Mouse (Mus musculus) midbrain, postnatal 0 days (tissue): ENCODE data around the gene Evi5. TPM values are rescaled to one million over a fixed set of nuclear protein-coding genes. Genes with fewer than 3 reads are reported as not detected.
A peak's percentile ranks its signal among the peaks of the same experiment; 100 is the strongest.

Source experiments
- ATAC-seq: fragments of 200-750 bp; cut with Nextera tagmentation; 2 replicates; pipeline ENCODE4 v1.8.0; 2017; ENCODE audit warnings: moderate number of reproducible peaks, mild to moderate bottlenecking, moderate TSS enrichment, moderate library complexity; ENCODE audit not compliant: low FRiP score
- DNase-seq: peaks from one replicate; pipeline ENCODE4 v3.0.0-alpha.2; 2015; ENCODE audit warnings: low spot score
- H3K27ac ChIP-seq: fragments of 300-500 bp; sonication (generic); 2 replicates; pipeline ENCODE4 v1.5.1; 2014; ENCODE audit warnings: low read depth, mild to moderate bottlenecking, low read length, mixed read lengths
- H3K27me3 ChIP-seq: fragments of 300-500 bp; sonication (generic); 2 replicates; pipeline ENCODE4 v1.6.1; 2014; ENCODE audit warnings: low read length, control low read depth, mixed read lengths; ENCODE audit not compliant: insufficient read depth
- H3K36me3 ChIP-seq: fragments of 300-500 bp; sonication (generic); 2 replicates; pipeline ENCODE4 v1.6.1; 2014; ENCODE audit warnings: low read length, control low read depth, mixed read lengths; ENCODE audit not compliant: insufficient read depth
- H3K4me1 ChIP-seq: fragments of 300-500 bp; sonication (generic); 2 replicates; pipeline ENCODE4 v1.6.1; 2014; ENCODE audit warnings: mild to moderate bottlenecking, control low read depth, antibody characterized with exemption, low read length, mixed read lengths; ENCODE audit not compliant: insufficient read depth
- H3K4me2 ChIP-seq: fragments of 300-500 bp; sonication (generic); 2 replicates; pipeline ENCODE4 v1.6.1; 2014; ENCODE audit warnings: low read depth, mild to moderate bottlenecking, low read length, mixed read lengths; ENCODE audit not compliant: poor library complexity, severe bottlenecking
- H3K4me3 ChIP-seq: fragments of 300-500 bp; sonication (generic); 2 replicates; pipeline ENCODE4 v1.5.1; 2014; ENCODE audit warnings: low read depth, mild to moderate bottlenecking, low read length, moderate library complexity
- H3K9ac ChIP-seq: fragments of 300-500 bp; sonication (generic); replicated peaks from 2 replicates; pipeline ENCODE4 v1.6.1; 2014; ENCODE audit warnings: mild to moderate bottlenecking, low read length, moderate library complexity, mixed read lengths; ENCODE audit not compliant: poor library complexity, severe bottlenecking
- H3K9me3 ChIP-seq: fragments of 300-500 bp; sonication (generic); 2 replicates; pipeline ENCODE4 v1.6.1; 2016; ENCODE audit warnings: low read length, control low read depth
- CTCF ChIP-seq: IDR thresholded peaks from 2 replicates; pipeline ENCODE4 v1.5.1; 2016; ENCODE audit warnings: antibody characterized with exemption, mild to moderate bottlenecking
- WGBS: fragments of 180-500 bp; shearing (Covaris S2); extraction: QIAGEN DNeasy Blood & Tissue Kit; methylation state at CpG from one replicate; pipeline ENCODE4 v1.1.7; 2014; 5-methylcytosine and 5-hydroxymethylcytosine counted together
- polyA plus RNA-seq: library from polyadenylated mRNA; unstranded; fragments of >200 nt; fragmentation: Nextera tagmentation; extraction: Ambion mirVana; gene quantifications from 2 replicates; pipeline ENCODE4 v1.2.1, GENCODE M21; 2015
- total RNA-seq: library from RNA; depleted of rRNA; stranded (reverse); fragments of >200 nt; gene quantifications from 2 replicates; pipeline ENCODE4 v1.2.3, GENCODE M21; 2014

Evi5 gene
- total and polyA plus RNA-seq, 2 experiments from 2014 or later = 47.1 to 55.0 TPM

DNA sequence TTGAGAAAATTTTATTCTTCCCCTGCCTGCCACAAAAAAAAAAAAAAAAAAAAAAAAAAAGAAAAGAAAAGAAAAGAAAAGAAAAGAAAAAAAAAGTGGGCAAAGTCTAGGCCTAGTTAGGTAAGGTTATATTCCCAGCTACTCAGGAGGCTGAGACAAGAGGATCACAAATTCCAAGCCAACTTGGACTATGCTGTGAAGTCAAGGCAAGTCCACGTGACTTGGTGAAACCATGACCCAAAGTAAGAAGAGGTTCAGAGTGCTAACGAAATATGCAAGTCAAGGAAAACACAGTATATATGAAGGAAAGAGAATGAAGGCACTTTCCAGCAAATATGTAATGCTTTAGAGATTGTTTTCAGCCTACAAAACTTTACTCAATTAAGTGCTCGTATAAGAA lies 82.4 kb downstream of the Evi5 start:
- H3K4me2 ChIP-seq = no peak overlapping the region
- ATAC-seq (no peak), DNase-seq (no peak)
- peaks cover 8% of the 10 kb centered on the region; the same call in 1 of the 2 replicates for H3K36me3 ChIP-seq
- no peak overlapping the region for H3K4me3 ChIP-seq
- H3K9ac ChIP-seq = no peak overlapping the region
- TF ChIP-seq CTCF = no peak
- 94% methylated on average over 3 of the region's 3 CpGs for WGBS
- no peaks in the 10 kb centered on the region for H3K27me3 ChIP-seq
- no peaks in the 10 kb centered on the region for H3K9me3 ChIP-seq
- H3K27ac ChIP-seq = no peak overlapping the region
- no peaks in the 10 kb centered on the region for H3K4me1 ChIP-seq

DNA sequence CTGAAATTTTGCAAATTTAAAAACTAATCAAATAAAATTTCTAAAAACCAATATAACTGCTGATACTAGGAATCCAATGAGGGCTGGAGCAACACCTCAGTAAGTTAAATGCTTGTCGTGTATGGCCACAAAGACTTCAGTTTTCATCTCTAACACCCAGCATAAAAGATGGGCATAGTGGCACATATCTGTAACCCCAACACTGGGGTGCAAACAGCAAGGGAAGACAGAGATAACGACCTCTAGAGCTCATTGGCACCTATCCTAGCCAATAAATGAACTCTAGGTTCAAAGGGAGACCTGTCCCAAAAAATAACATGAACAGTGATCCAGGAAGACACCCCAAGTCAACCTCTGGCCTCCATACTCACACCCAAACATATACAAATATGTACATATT lies 82.9 kb downstream of the Evi5 start:
- H3K9me3 ChIP-seq = no peaks in the 10 kb centered on the region
- DNase-seq = no peak
- H3K27me3 ChIP-seq = no peaks in the 10 kb centered on the region
- H3K27ac ChIP-seq = no peak overlapping the region
- H3K4me2 ChIP-seq = no peak overlapping the region
- H3K9ac ChIP-seq = no peak overlapping the region
- 95% methylated on average over 2 of the region's 2 CpGs for WGBS
- peaks cover 8% of the 10 kb centered on the region; the same call in 1 of the 2 replicates for H3K36me3 ChIP-seq
- H3K4me1 ChIP-seq = no peaks in the 10 kb centered on the region
- no peak for ATAC-seq
- TF ChIP-seq CTCF = no peak
- H3K4me3 ChIP-seq = no peak overlapping the region

DNA sequence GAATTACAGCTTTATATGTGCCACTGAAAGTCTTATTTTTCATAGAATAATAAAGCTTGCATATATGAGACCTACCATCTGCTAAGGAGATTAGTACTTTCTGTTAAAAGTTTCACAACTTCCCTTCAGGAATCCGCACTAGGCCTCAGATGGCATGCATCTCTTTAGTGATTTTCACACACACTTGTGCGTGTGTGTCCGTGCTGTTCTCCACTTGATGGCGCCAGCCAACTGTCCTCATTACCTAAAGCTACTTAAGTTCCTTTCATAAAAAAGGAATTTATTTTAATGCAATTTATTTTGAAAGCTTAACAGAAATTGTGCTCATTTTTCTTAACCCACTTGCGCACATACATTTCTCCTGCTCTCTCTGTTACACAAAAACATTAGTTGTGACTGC lies 85.4 kb downstream of the Evi5 start:
- DNase-seq = peak; percentile 22
- no peaks in the 10 kb centered on the region for H3K4me1 ChIP-seq
- H3K4me2 ChIP-seq = no peak overlapping the region
- no peak for ATAC-seq
- no peaks in the 10 kb centered on the region for H3K27me3 ChIP-seq
- 63% methylated on average over 5 of the region's 5 CpGs for WGBS
- H3K9ac ChIP-seq = no peak overlapping the region
- peaks cover 2% of the 10 kb centered on the region; the same call in 1 of the 2 replicates for H3K36me3 ChIP-seq
- no peak overlapping the region for H3K4me3 ChIP-seq
- no peak overlapping the region for H3K27ac ChIP-seq
- peak; percentile 68 for TF ChIP-seq CTCF
- H3K9me3 ChIP-seq = no peaks in the 10 kb centered on the region

DNA sequence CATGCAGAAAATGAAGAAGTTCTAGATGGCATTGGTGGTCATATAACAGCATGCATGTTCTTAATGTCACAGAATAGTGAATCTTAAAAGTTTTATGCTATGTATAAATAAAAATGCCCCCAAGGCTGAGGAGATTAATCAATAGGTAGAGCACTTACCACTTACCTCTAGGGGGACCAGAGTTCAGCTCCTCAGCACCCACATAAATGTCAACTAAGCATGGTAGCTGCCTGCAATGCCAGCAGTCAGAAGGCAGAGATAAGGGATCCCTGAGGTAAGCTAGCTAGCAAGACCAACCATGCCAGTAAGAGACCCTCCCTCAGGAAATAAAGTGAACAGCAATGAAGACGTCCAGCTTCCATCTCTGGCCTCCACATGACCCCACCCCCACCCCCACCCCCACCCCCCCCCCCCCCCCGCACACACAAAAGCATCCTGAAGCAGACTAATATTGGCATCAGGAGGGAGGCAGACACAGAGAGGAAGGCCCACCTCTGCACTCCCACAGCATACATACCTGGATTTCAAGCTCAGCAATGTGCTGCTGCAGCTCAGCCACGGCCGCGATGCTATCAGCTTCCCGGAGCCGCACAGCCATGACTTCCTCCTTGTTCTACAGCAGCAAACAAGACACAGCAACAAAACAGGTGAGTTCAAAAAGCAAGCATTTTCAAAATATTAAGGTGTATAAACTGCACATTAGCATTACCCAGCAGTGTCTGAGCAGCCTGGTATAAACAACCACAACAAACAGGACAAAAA lies 87.0 kb downstream of the Evi5 start:
- no peak overlapping the region for H3K4me3 ChIP-seq
- H3K9ac ChIP-seq = no peak overlapping the region
- H3K9me3 ChIP-seq = no peaks in the 10 kb centered on the region
- 83% methylated on average over 7 of the region's 7 CpGs for WGBS
- no peaks in the 10 kb centered on the region for H3K27me3 ChIP-seq
- ATAC-seq (no peak), DNase-seq (no peak)
- peaks cover 2% of the 10 kb centered on the region; the same call in 1 of the 2 replicates for H3K36me3 ChIP-seq
- TF ChIP-seq CTCF = no peak
- H3K4me2 ChIP-seq = no peak overlapping the region
- H3K4me1 ChIP-seq = no peaks in the 10 kb centered on the region
- H3K27ac ChIP-seq = no peak overlapping the region

DNA sequence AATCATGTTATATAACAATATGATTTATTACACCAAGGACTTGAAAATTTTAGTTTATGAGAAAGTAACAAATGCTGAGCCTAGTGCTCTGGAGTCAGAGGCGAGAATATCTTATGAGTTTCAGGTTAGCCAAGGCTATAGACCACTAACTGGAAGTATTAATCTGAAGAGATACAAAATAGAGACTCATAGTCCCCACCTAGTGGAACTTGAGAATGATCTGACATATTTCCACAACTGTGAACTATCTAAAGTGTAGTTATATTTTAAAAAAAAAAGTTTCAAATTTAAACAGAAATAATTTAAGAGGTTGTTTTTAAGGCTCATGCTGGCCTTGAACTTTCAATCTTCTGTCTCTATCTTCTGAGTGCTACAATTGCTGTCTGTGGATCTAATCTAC lies 92.5 kb downstream of the Evi5 start:
- Histone ChIP-seq H3K27me3 (no peaks in the 10 kb centered on the region), H3K9me3 (no peaks in the 10 kb centered on the region), H3K9ac (no peak overlapping the region), H3K27ac (no peak overlapping the region), H3K4me1 (no peaks in the 10 kb centered on the region), H3K4me2 (no peak overlapping the region), H3K36me3 (peaks cover 2% of the 10 kb centered on the region; the same call in 1 of the 2 replicates), H3K4me3 (no peak overlapping the region)
- 100% methylated on average over 1 of the region's 1 CpGs for whole genome bisulfite sequencing
- DNase-seq = no peak
- TF ChIP-seq CTCF = 0 out of 2 replicates have a peak, but pooled peaks have one; percentile 10
- no peak for ATAC-seq

DNA sequence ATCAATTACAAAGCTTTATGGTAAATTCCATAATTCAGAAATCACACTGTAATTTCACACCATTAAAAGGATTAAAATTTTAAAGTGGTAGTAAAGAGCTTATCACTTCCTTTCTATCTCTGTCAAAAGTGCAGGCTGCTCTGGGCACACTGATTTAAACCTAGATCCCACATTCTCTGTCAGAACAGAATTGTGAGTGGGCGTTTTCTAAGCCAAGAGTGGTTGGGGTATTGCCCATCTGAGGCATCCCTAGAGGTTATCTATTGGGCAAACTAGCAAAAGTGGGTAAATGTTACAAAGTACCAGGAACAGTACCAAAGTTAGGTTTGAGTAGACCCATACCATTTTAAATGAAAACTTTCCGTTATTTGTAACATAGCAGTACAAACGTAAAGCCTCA lies 96.1 kb downstream of the Evi5 start:
- H3K27ac ChIP-seq = no peak overlapping the region
- no peaks in the 10 kb centered on the region for H3K36me3 ChIP-seq
- DNase-seq = no peak
- H3K9ac ChIP-seq = no peak overlapping the region
- no peaks in the 10 kb centered on the region for H3K27me3 ChIP-seq
- no peak overlapping the region for H3K4me3 ChIP-seq
- ATAC-seq = no peak
- TF ChIP-seq CTCF = no peak
- WGBS = 91% methylated on average over 3 of the region's 3 CpGs
- H3K4me2 ChIP-seq = no peak overlapping the region
- no peaks in the 10 kb centered on the region for H3K4me1 ChIP-seq
- no peaks in the 10 kb centered on the region for H3K9me3 ChIP-seq
